Mouse (Mus musculus) thymus, postnatal 10 days (tissue): Measurements from ENCODE around the gene Hcrtr1.

ENCODE experiments used
- DNase-seq, 2 experiments: peaks; one replicate each; pipeline ENCODE4 v3.0.0; 2021; ENCODE audit warnings: low spot score in 2 of 2

Gene Hcrtr1

GRCm38 (mm10) chr4:130121560-130121959, 17.6 kb downstream of the Hcrtr1 start:
- no peak for DNase-seq

GRCm38 (mm10) chr4:130120752-130121151, 18.4 kb downstream of the Hcrtr1 start:
- DNase-seq, result no peak

- no peak for DNase-seq
Observed at GRCm38 (mm10) chr4:130112732-130113131, 26.4 kb downstream of the Hcrtr1 start.

- DNase-seq, result no peak
Observed at GRCm38 (mm10) chr4:130112299-130112698, 26.9 kb downstream of the Hcrtr1 start.

- no peak for DNase-seq
Observed at GRCm38 (mm10) chr4:130110091-130110490, 29.1 kb downstream of the Hcrtr1 start.

GRCm38 (mm10) chr4:130109666-130110065, 29.5 kb downstream of the Hcrtr1 start:
- no peak for DNase-seq

- no peak for DNase-seq
Observed at GRCm38 (mm10) chr4:130108929-130109328, 30.2 kb downstream of the Hcrtr1 start.

GRCm38 (mm10) chr4:130107444-130108131, 31.6 kb downstream of the Hcrtr1 start:
- DNase-seq, result peak; percentile 98 to 100

GRCm38 (mm10) chr4:130107065-130107443, 32.1 kb downstream of the Hcrtr1 start:
- DNase-seq, result no peak

GRCm38 (mm10) chr4:130104584-130104983, 34.6 kb downstream of the Hcrtr1 start:
- no peak for DNase-seq

GRCm38 (mm10) chr4:130103632-130104031, 35.5 kb downstream of the Hcrtr1 start:
- no peak for DNase-seq

GRCm38 (mm10) chr4:130102111-130102651, 37.0 kb downstream of the Hcrtr1 start, which contains the start of gene Pef1:
Gene Pef1 (plus strand): TSS chr4:130102558.
- DNase-seq, result no peak

GRCm38 (mm10) chr4:130101183-130101582, 38.0 kb downstream of the Hcrtr1 start:
- no peak for DNase-seq

GRCm38 (mm10) chr4:130095137-130095536, 44.0 kb downstream of the Hcrtr1 start:
- DNase-seq, result no peak

GRCm38 (mm10) chr4:130087293-130087692, 51.9 kb downstream of the Hcrtr1 start:
- DNase-seq, result peak; percentile 57 to 89

- no peak for DNase-seq
Observed at GRCm38 (mm10) chr4:130085246-130085820, 53.8 kb downstream of the Hcrtr1 start.

GRCm38 (mm10) chr4:130084331-130084945, 54.7 kb downstream of the Hcrtr1 start:
- no peak for DNase-seq

- no peak for DNase-seq
Observed at GRCm38 (mm10) chr4:130082211-130082610, 56.9 kb downstream of the Hcrtr1 start.

- DNase-seq, result no peak
Observed at GRCm38 (mm10) chr4:130081345-130082190, 57.6 kb downstream of the Hcrtr1 start.
